Mouse (Mus musculus): Measurements from ENCODE around the gene Stxbp3. TPM values are rescaled to one million over a fixed set of nuclear protein-coding genes. Genes with fewer than 3 reads are reported as not detected.
"Not testable (repeated sequence)": the region's sequence is repeated elsewhere in the genome, so short reads cannot be mapped to it uniquely, and the experiment has no call there.

The Stxbp3 gene
- polyA plus RNA-seq, 1 experiment = 6.9 TPM

GRCm38 (mm10) chr3:108840716-108841054, 359 bp upstream of the Stxbp3 start:
- no peak overlapping the region for H3K27ac ChIP-seq (ENCODE audit: insufficient read depth, low read length)
- WGBS = 57% methylated on average over 4 of the region's 4 CpGs
- no peak for DNase-seq (ENCODE audit: low read depth in 1 of 2, low spot score in 2 of 2)

GRCm38 (mm10) chr3:108839647-108839999, 703 bp downstream of the Stxbp3 start:
- Histone ChIP-seq H3K4me3 (ENCODE audit: extremely low read depth, insufficient read depth, insufficient read length) (peak overlapping the region; percentile 68), H3K27me3 (ENCODE audit: control insufficient read depth, insufficient read depth, low read length) (no peaks in the 10 kb centered on the region), H3K27ac (ENCODE audit: insufficient read depth, low read length) (peak overlapping the region; percentile 93), H3K4me1 (ENCODE audit: control insufficient read depth, insufficient read depth, insufficient read length) (peaks cover 4% of the 10 kb centered on the region), H3K36me3 (ENCODE audit: control insufficient read depth, insufficient read depth, low read length) (peaks cover 8% of the 10 kb centered on the region)
- 1% methylated on average over 8 of the region's 8 CpGs for WGBS
- DNase-seq (ENCODE audit: low read depth in 1 of 2, low spot score in 2 of 2) = no peak
- TF ChIP-seq POLR2A (IDR thresholded peaks at IDR 0.05; ENCODE audit: low read depth, low read length) (no peak), CTCF (IDR thresholded peaks at IDR 0.05; ENCODE audit: extremely low read depth, insufficient read depth, insufficient read length, insufficient replicate concordance) (no peak)

More at GRCm38 (mm10) chr3:108840716-108841054, 359 bp upstream of the Stxbp3 start:
- H3K4me1 ChIP-seq (ENCODE audit: control insufficient read depth, insufficient read depth, insufficient read length) = peaks cover 4% of the 10 kb centered on the region
- H3K27me3 ChIP-seq (ENCODE audit: control insufficient read depth, insufficient read depth, low read length) = no peaks in the 10 kb centered on the region
- H3K36me3 ChIP-seq (ENCODE audit: control insufficient read depth, insufficient read depth, low read length) = peaks cover 8% of the 10 kb centered on the region
- TF ChIP-seq POLR2A (IDR thresholded peaks at IDR 0.05; ENCODE audit: low read depth, low read length) = no peak
- TF ChIP-seq CTCF (IDR thresholded peaks at IDR 0.05; ENCODE audit: extremely low read depth, insufficient read depth, insufficient read length, insufficient replicate concordance) = no peak
- no peak overlapping the region for H3K4me3 ChIP-seq (ENCODE audit: extremely low read depth, insufficient read depth, insufficient read length)

GRCm38 (mm10) chr3:108838980-108839379, 1.3 kb downstream of the Stxbp3 start:
- Histone ChIP-seq H3K36me3 (ENCODE audit: control insufficient read depth, insufficient read depth, low read length) (peaks cover 8% of the 10 kb centered on the region), H3K4me3 (ENCODE audit: extremely low read depth, insufficient read depth, insufficient read length) (no peak overlapping the region), H3K27ac (ENCODE audit: insufficient read depth, low read length) (no peak overlapping the region), H3K4me1 (ENCODE audit: control insufficient read depth, insufficient read depth, insufficient read length) (peaks cover 4% of the 10 kb centered on the region), H3K27me3 (ENCODE audit: control insufficient read depth, insufficient read depth, low read length) (no peaks in the 10 kb centered on the region)
- TF ChIP-seq POLR2A (IDR thresholded peaks at IDR 0.05; ENCODE audit: low read depth, low read length) = no peak
- DNase-seq (ENCODE audit: low read depth in 1 of 2, low spot score in 2 of 2) = no peak
- 73% methylated on average over 7 of the region's 7 CpGs for WGBS

GRCm38 (mm10) chr3:108836931-108837330, 3.4 kb downstream of the Stxbp3 start:
- no peak for TF ChIP-seq CTCF (IDR thresholded peaks at IDR 0.05; ENCODE audit: extremely low read depth, insufficient read depth, insufficient read length, insufficient replicate concordance)
- no peak for TF ChIP-seq POLR2A (IDR thresholded peaks at IDR 0.05; ENCODE audit: low read depth, low read length)
- H3K4me1 ChIP-seq (ENCODE audit: control insufficient read depth, insufficient read depth, insufficient read length) = peaks cover 4% of the 10 kb centered on the region
- peaks cover 8% of the 10 kb centered on the region for H3K36me3 ChIP-seq (ENCODE audit: control insufficient read depth, insufficient read depth, low read length)
- H3K4me3 ChIP-seq (ENCODE audit: extremely low read depth, insufficient read depth, insufficient read length) = no peak overlapping the region
- 94% methylated on average over 6 of the region's 6 CpGs for WGBS
- no peak overlapping the region for H3K27ac ChIP-seq (ENCODE audit: insufficient read depth, low read length)
- no peak for DNase-seq (ENCODE audit: low read depth in 1 of 2, low spot score in 2 of 2)
- H3K27me3 ChIP-seq (ENCODE audit: control insufficient read depth, insufficient read depth, low read length) = no peaks in the 10 kb centered on the region

- H3K36me3 ChIP-seq (ENCODE audit: control insufficient read depth, insufficient read depth, low read length); DNase-seq (ENCODE audit: low read depth in 1 of 2, low spot score in 2 of 2); H3K4me1 ChIP-seq (ENCODE audit: control insufficient read depth, insufficient read depth, insufficient read length); H3K4me3 ChIP-seq (ENCODE audit: extremely low read depth, insufficient read depth, insufficient read length); H3K27ac ChIP-seq (ENCODE audit: insufficient read depth, low read length); H3K27me3 ChIP-seq (ENCODE audit: control insufficient read depth, insufficient read depth, low read length): not testable (repeated sequence)
- 95% methylated on average over 1 of the region's 1 CpGs for WGBS
Observed at GRCm38 (mm10) chr3:108833717-108834116, 6.6 kb downstream of the Stxbp3 start.

GRCm38 (mm10) chr3:108831750-108832149, 8.6 kb downstream of the Stxbp3 start:
- WGBS = 79% methylated on average over 6 of the region's 6 CpGs

GRCm38 (mm10) chr3:108830493-108830892, 9.8 kb downstream of the Stxbp3 start:
- peak in 1 of 2 experiments; percentile 29 for DNase-seq (ENCODE audit: low read depth in 1 of 2, low spot score in 2 of 2)
- Histone ChIP-seq H3K36me3 (ENCODE audit: control insufficient read depth, insufficient read depth, low read length) (peaks cover 11% of the 10 kb centered on the region), H3K27ac (ENCODE audit: insufficient read depth, low read length) (no peak overlapping the region; the same call in 1 of the 2 replicates), H3K27me3 (ENCODE audit: control insufficient read depth, insufficient read depth, low read length) (no peaks in the 10 kb centered on the region), H3K4me3 (ENCODE audit: extremely low read depth, insufficient read depth, insufficient read length) (no peak overlapping the region), H3K4me1 (ENCODE audit: control insufficient read depth, insufficient read depth, insufficient read length) (peaks cover 8% of the 10 kb centered on the region; the same call in 1 of the 2 replicates)
- no peak for TF ChIP-seq CTCF (IDR thresholded peaks at IDR 0.05; ENCODE audit: extremely low read depth, insufficient read depth, insufficient read length, insufficient replicate concordance)
- no peak for TF ChIP-seq POLR2A (IDR thresholded peaks at IDR 0.05; ENCODE audit: low read depth, low read length)
- WGBS = 62% methylated on average over 11 of the region's 11 CpGs

More at GRCm38 (mm10) chr3:108831750-108832149, 8.6 kb downstream of the Stxbp3 start:
- H3K36me3 ChIP-seq (ENCODE audit: control insufficient read depth, insufficient read depth, low read length) = peaks cover 8% of the 10 kb centered on the region; the same call in 1 of the 2 replicates
- H3K4me1 ChIP-seq (ENCODE audit: control insufficient read depth, insufficient read depth, insufficient read length) = peaks cover 8% of the 10 kb centered on the region; the same call in 1 of the 2 replicates
- DNase-seq (ENCODE audit: low read depth in 1 of 2, low spot score in 2 of 2) = no peak
- H3K27me3 ChIP-seq (ENCODE audit: control insufficient read depth, insufficient read depth, low read length) = no peaks in the 10 kb centered on the region
- no peak for TF ChIP-seq CTCF (IDR thresholded peaks at IDR 0.05; ENCODE audit: extremely low read depth, insufficient read depth, insufficient read length, insufficient replicate concordance)
- no peak for TF ChIP-seq POLR2A (IDR thresholded peaks at IDR 0.05; ENCODE audit: low read depth, low read length)
- H3K4me3 ChIP-seq (ENCODE audit: extremely low read depth, insufficient read depth, insufficient read length) = no peak overlapping the region
- H3K27ac ChIP-seq (ENCODE audit: insufficient read depth, low read length) = no peak overlapping the region

Measured in spleen, adult 2 months (tissue).